Mouse (Mus musculus) cerebellum, postnatal 14 days (tissue): ENCODE data around the gene Mob3b.
A peak's percentile ranks its signal among the peaks of the same experiment; 100 is the strongest.

Source experiments
- DNase-seq, 2 experiments: peaks; one replicate each; pipeline ENCODE4 v3.0.0; 2021; ENCODE audit warnings: mixed read lengths in 2 of 2

Mob3b gene

DNA sequence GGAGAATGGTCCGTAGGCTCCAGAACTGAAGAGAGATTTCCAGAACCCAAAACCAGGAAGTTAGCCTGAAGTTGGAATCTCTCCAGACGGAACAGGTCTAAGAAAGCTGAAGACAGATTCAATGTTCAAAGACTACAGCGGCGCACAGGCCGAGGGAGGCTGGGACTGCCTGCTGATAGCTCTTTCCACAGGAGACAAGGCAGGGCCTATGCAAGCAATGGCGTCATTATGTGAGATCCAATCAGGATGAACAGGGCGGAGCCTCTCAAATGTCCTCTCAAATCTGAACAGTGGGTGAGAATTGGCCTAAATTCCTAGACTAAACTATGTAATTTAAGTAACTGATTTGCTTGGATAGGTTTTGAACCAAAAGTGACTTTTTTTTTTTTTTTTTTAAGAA is 160.7 kb downstream of the Mob3b start:
- DNase-seq: no peak

- DNase-seq: no peak
Measured at GRCm38 (mm10) chr4:34993639-34993975, 163.7 kb downstream of the Mob3b start.

DNA sequence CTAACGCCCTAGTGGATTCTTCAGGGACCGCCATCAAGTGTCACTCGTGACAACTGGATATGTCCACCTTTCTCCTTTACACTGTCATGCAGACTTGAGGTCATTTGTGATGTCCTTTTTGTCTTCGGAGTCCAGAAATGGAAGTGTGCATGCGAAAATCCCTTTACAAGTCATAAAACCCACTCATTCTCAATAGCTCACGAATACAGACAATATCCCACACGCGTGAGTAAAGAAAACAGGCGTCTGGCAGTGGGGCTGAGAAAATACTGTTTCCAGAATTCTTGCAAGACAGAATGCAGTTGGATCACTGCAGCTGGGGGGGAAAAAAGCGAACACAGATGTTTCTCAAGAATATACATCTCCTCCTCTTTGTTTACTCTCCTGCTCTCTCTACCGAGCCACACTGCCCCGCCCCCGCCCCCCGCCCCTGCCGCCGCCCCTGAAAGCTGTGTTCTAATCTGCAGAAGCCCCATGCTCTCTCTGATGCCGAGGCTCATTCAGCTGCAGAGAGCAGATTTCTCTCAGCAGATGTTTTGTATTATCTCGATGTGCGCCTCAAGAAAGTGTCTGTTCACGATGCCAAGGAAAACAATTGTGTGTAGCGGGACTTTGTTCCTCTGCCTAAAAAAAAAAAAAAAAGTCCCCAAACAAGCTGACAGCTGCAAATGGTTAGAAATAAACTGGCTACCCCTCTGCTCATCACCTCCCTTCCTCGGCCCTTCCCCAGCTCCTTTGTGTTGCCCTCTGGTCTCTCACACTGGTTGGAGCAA is 164.2 kb downstream of the Mob3b start:
- DNase-seq: no peak

DNA sequence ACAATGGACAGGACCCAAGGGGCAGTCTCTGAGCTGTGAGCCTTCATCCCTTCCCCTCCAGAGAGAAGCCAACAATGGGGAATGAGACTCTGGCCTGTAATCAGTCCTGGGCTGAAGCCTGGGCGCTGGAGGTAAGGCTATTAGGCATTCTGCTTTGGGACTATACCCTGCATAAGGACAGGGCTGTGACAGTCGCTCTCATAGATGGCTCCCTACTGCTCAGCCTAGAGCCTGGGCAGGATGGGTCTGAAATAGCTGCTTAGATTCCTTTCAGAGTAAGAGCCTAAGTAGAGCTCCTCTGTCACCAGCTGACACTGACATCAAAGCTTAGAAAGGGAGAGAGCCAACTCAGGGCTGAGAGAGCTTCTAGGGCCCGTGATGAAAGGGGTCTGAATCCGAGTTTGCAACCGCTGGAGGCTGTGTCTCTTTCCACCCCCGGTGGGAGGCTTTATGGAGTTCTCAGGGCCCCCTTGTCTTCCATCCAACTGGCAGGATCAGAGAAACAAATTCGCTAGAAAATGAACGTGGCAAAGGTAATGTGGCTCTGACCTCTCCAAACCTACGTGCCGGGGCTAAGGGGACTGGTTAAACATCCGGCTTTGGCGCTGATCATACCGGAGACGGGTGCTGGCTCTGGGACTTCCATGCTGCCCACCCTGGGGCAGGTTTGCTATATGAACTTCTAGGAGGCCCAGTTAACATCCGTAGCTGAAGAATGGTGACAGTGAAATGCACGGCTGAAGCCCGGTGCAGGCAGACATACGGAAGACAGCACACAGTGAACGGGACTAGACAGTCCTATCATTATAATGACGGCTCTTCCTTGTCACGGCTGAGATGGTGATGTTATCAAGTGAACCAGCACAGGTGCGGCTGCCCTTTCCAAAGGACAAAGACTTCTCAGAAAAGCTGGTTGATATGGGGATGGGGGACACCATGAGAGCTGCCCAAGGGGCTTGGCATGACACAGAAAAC is 165.1 kb downstream of the Mob3b start:
- no peak for DNase-seq

- DNase-seq: no peak
Measured at GRCm38 (mm10) chr4:34991116-34991515, 166.2 kb downstream of the Mob3b start.

DNA sequence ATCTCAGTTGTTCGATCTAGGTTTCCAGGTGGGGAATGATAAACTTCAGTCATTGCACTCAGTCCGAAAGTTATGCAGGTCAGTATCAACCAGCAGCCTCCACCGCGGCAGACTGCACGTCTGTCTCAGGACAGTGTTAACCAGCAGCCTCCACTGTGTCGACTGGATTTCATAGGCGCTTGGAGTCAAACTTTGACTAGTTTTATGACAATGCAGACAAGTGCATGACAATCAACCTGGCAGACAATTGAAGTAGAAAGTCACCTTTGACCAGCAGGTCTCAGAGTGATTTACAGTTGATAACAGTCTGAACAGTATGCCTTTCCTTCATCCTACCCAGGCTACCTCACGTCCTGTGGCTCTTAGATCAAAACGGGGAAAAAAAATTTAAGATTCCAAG is 166.6 kb downstream of the Mob3b start:
- DNase-seq: no peak

- DNase-seq: no peak
Measured at GRCm38 (mm10) chr4:34987568-34987967, 169.7 kb downstream of the Mob3b start.

GRCm38 (mm10) chr4:34987109-34987508 is 170.2 kb downstream of the Mob3b start:
- DNase-seq: no peak

DNA sequence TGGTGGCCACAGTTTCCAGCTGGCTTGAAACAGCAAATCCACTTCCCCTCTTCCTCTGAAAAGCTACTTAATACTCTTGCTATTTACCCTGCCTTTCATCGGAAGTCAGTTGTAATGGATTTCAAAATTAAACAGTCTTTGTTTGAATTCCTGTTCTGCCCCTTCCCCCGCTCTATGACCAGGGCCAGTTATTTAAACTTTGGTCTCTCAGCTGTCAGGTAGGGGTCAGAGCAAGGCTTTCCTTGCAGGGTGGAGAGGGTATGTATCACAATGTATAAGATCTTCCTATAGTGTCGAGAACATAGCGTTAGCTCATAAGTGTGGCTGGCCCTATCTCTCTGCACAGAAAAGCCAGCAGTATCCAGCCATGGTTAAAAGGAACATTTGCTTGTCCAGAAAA is 170.6 kb downstream of the Mob3b start:
- DNase-seq: no peak

- no peak for DNase-seq
Measured at GRCm38 (mm10) chr4:34984377-34984776, 172.9 kb downstream of the Mob3b start.

GRCm38 (mm10) chr4:34983511-34983910 is 173.8 kb downstream of the Mob3b start:
- DNase-seq: no peak

GRCm38 (mm10) chr4:34981301-34982172 is 175.7 kb downstream of the Mob3b start:
- peak in 1 of 2 experiments; percentile 36 for DNase-seq

DNA sequence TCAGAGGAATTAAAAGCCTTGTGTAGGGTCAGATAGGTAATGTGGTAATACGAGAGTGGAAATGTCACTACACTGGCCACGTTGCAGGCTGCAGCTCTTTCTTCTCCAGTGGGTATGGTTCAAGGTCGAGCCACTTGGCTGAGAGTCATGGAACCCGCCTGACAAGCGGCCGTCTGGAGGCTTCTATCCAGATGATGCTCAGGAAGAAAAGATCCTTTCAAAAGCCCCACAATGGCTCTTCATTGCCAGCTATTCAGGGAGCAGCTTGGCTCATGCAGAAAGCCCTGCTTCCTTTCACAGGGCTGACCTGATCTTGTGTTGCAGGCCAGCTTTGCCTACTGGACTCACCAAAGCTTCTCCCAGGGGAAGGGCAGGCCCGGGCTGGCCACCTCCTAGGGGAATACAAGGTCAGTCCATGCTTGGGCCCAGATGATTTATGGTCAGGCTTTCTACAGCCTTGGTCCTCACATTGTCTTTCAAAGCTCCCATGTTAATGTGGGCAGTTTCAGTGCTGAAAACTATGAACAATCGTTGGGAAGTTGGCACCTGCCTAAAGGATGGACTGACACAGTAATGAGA is 176.7 kb downstream of the Mob3b start:
- peak in 1 of 2 experiments; percentile 33 for DNase-seq

- DNase-seq: peak in 1 of 2 experiments; percentile 36
Measured at GRCm38 (mm10) chr4:34976916-34977702, 180.2 kb downstream of the Mob3b start.

DNA sequence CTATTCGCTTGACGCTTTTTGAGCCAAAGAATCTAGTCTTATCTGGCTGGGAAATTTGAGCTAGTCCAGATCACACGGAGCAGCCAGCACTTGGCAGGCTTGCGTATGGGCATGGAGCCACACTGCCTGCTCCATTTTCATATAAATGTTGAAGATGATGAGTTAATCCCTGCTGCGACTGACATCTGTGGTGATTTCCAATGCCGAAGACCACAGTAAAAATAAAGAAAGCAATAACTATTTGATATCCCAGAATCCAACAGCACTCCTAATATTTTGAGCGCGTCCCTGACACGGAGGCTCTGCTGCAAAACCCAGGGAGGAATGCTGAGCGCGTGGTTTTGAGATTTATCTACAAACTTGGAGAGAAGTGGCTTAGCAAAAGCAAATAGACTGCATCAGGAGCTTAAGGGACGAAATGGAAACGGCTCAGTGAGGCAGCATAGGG is 180.9 kb downstream of the Mob3b start:
- peak; percentile 92 to 94 for DNase-seq

DNA sequence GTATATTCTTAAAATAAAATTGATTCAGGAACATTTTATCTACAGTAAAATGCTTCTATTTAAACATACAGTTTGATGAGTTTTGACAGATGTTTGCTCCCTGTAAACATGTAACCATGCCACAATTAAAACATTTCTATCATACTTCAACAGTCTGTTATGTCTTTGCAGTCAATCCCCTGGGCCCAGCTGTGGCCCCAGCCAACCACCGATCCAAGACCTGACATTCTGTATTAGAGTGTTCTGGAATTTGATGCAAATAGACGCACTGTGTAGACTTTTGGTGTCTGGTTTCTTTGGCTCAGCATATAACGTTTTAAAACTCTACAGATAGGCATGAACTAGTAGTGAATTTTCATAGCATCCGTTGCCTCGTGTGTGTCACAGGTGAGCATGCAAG is 182.5 kb downstream of the Mob3b start:
- DNase-seq: no peak

DNA sequence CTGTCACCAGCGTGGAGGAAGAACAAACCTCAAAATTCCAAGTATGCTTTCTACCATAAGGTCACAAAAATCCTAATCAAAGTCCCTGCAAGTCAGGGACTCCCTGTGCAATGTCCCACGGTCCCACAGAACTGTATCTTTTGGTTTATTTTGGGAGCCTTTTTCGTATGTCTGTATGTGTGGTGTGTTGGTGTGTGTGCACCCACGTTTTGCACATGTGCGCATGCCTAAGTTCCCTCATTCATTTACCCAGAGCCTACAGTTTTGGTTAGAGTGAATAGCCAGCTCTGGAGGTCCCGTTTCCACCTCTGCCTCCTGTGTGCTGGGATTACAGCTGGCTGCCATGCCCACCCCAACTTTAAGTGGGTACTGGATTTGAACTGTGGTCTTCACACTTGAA is 189.7 kb downstream of the Mob3b start:
- DNase-seq: no peak

DNA sequence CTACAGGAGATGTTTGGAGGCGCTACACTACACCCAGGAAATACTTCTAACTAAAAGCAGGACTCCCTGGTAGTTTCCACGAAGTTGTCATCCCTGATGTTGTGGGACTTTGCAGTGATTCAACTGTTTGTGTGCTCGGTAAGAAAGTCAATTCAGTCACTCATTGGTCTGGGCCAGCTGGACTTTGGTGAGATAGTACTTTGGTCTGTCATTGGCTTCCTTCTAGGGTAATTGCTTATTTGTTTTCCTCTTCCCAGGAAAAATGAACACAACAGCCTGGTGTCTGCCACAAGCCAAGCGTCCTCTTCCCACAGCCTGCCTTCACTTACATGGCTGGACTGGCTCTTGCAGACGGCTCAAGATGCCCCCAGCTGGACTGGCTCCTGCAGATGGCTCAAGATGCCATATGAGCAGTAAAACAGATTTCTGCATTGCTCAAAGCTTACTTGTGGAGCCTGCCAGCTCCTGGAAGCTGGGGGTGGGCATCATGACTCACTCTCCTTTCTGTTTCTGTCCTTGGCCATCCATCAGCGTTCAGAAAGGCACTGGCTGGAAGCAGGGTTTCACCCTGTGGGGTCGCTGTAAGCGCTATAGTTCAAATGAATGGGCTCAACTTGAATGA is 190.8 kb downstream of the Mob3b start:
- DNase-seq: peak; percentile 48 to 54

- DNase-seq: no peak
Measured at GRCm38 (mm10) chr4:34964906-34965305, 192.4 kb downstream of the Mob3b start.

GRCm38 (mm10) chr4:34963999-34964398 is 193.3 kb downstream of the Mob3b start:
- no peak for DNase-seq
